Mouse (Mus musculus): Measurements from ENCODE around the gene Ndel1.

- TF ChIP-seq CTCF (IDR thresholded peaks at IDR 0.05; ENCODE audit: control insufficient read depth, insufficient read depth, low read length): no peak
- TF ChIP-seq POLR2A (IDR thresholded peaks at IDR 0.05; ENCODE audit: borderline replicate concordance, control insufficient read depth, low read depth, low read length): no peak
These were observed 11.6 kb downstream of the Ndel1 start for GRCm38 (mm10) chr11:68859943-68860593.

All from bone marrow, adult 2 months (tissue).